Mouse (Mus musculus) liver, embryonic 14.5 days (tissue): ENCODE results near the gene 4930519P11Rik. TPM values are rescaled to one million over a fixed set of nuclear protein-coding genes. Genes with fewer than 3 reads are reported as not detected.

Source experiments
- ATAC-seq: fragments of 200-750 bp; cut with Nextera tagmentation; 2 replicates; pipeline ENCODE4 v1.8.0; 2017; ENCODE audit warnings: moderate number of reproducible peaks, mild to moderate bottlenecking, moderate library complexity; ENCODE audit not compliant: insufficient read depth
- DNase-seq, 3 experiments: peaks; one replicate each; pipeline ENCODE4 v3.0.0-alpha.2; 2012 to 2013; ENCODE audit warnings: low read depth in 3 of 3, low spot score in 3 of 3
- H3K27ac ChIP-seq: fragments of 300-500 bp; sonication (generic); 2 replicates; pipeline ENCODE4 v1.5.1; 2014; ENCODE audit warnings: moderate library complexity, mild to moderate bottlenecking, control low read depth, inconsistent platforms
- H3K27me3 ChIP-seq: fragments of 300-500 bp; sonication (generic); 2 replicates; pipeline ENCODE4 v1.6.1; 2014; ENCODE audit warnings: mild to moderate bottlenecking, low read length, moderate library complexity; ENCODE audit not compliant: control insufficient read depth, insufficient read depth
- H3K36me3 ChIP-seq: fragments of 300-500 bp; sonication (generic); replicated peaks from 2 replicates; pipeline ENCODE4 v1.6.1; 2014; ENCODE audit warnings: low read depth; ENCODE audit not compliant: control insufficient read depth, insufficient read depth
- H3K4me1 ChIP-seq, 2 experiments: fragments of 200-500 bp in 1 of 2; fragments of 300-500 bp in 1 of 2; sonication (generic) in 1 of 2; replicated peaks; 2 replicates each; pipeline ENCODE4 v1.6.1; 2012 to 2014; ENCODE audit warnings: antibody characterized with exemption in 1 of 2, inconsistent platforms in 1 of 2, low read length in 1 of 2; ENCODE audit not compliant: control insufficient read depth in 2 of 2, insufficient read depth in 2 of 2
- H3K4me2 ChIP-seq: fragments of 300-500 bp; sonication (generic); 2 replicates; pipeline ENCODE4 v1.6.1; 2014; ENCODE audit warnings: low read depth, mild to moderate bottlenecking, control low read depth, moderate library complexity
- H3K4me3 ChIP-seq, 2 experiments: fragments of 200-500 bp in 1 of 2; fragments of 300-500 bp in 1 of 2; sonication (generic) in 1 of 2; 2 replicates each; pipeline ENCODE4 v1.5.1; 2012 to 2014; ENCODE audit warnings: low read depth in 2 of 2, low read length in 2 of 2, mild to moderate bottlenecking in 2 of 2, control low read depth in 1 of 2, inconsistent platforms in 1 of 2, moderate library complexity in 1 of 2; ENCODE audit not compliant: insufficient read depth in 1 of 2
- H3K9ac ChIP-seq: fragments of 300-500 bp; sonication (generic); replicated peaks from 2 replicates; pipeline ENCODE4 v1.6.1; 2014; ENCODE audit warnings: mild to moderate bottlenecking, control low read depth, moderate library complexity
- H3K9me3 ChIP-seq: fragments of 300-500 bp; sonication (generic); 2 replicates; pipeline ENCODE4 v1.6.1; 2016; ENCODE audit warnings: low read length, mixed read lengths; ENCODE audit not compliant: control insufficient read depth
- CTCF ChIP-seq: IDR thresholded peaks from 2 replicates; pipeline ENCODE4 v1.5.1; 2016; ENCODE audit warnings: antibody characterized with exemption, low read depth, control low read depth
- EP300 ChIP-seq: IDR thresholded peaks from 2 replicates; pipeline ENCODE4 v1.6.1; 2016; ENCODE audit warnings: antibody characterized with exemption, low read depth
- WGBS: fragments of 180-500 bp; shearing (Covaris S2); extraction: QIAGEN DNeasy Blood & Tissue Kit; methylation state at CpG from one replicate; pipeline ENCODE4 v1.1.7; 2014; ENCODE audit not compliant: insufficient replicate concordance; 5-methylcytosine and 5-hydroxymethylcytosine counted together
- polyA plus RNA-seq, 2 experiments: library from polyadenylated mRNA; depleted of rRNA in 1 of 2; stranded (reverse) in 1 of 2; unstranded in 1 of 2; fragments of >200 nt; fragmentation: Nextera tagmentation in 1 of 2; extraction: Ambion mirVana in 1 of 2; gene quantifications; 2 replicates each; pipeline versions ENCODE4 v1.2.1 to v1.2.3; 2012 to 2014

4930519P11Rik gene
- polyA plus RNA-seq, 2 experiments: 0.35 TPM; not detected in 1

GRCm38 (mm10) chr2:154615674-154616073 is 2.4 kb upstream of the 4930519P11Rik start:
- Histone ChIP-seq H3K9ac (peak overlapping the region; percentile 40), H3K27me3 (no peaks in the 10 kb centered on the region), H3K4me2 (peak overlapping the region; percentile 86), H3K36me3 (no peaks in the 10 kb centered on the region), H3K9me3 (no peaks in the 10 kb centered on the region), H3K27ac (peak overlapping the region; percentile 53), H3K4me3 (no peak overlapping the region; a peak in 1 of 4 replicates), H3K4me1 (peaks cover 29 to 36% of the 10 kb centered on the region in 2 experiments)
- no peak for TF ChIP-seq CTCF
- TF ChIP-seq EP300: peak; percentile 27; the same call in 1 of the 2 replicates
- ATAC-seq: no peak
- peak in 1 of 3 experiments; percentile 64 for DNase-seq
- WGBS: 17% methylated on average over 5 of the region's 5 CpGs

GRCm38 (mm10) chr2:154614841-154615576 is 1.8 kb upstream of the 4930519P11Rik start:
- peak overlapping the region; percentile 40 for H3K9ac ChIP-seq
- no peaks in the 10 kb centered on the region for H3K9me3 ChIP-seq
- H3K4me3 ChIP-seq: peak overlapping the region; percentile 22 to 32; a peak in 2 of 4 replicates
- peaks cover 29 to 36% of the 10 kb centered on the region in 2 experiments for H3K4me1 ChIP-seq
- ATAC-seq: no peak
- H3K27ac ChIP-seq: peak overlapping the region; percentile 53
- peak overlapping the region; percentile 86 for H3K4me2 ChIP-seq
- no peak for TF ChIP-seq EP300
- TF ChIP-seq CTCF: no peak
- H3K36me3 ChIP-seq: no peaks in the 10 kb centered on the region
- H3K27me3 ChIP-seq: no peaks in the 10 kb centered on the region
- DNase-seq: no peak
- 40% methylated on average over 19 of the region's 19 CpGs for WGBS

- H3K36me3 ChIP-seq: no peaks in the 10 kb centered on the region
- H3K9ac ChIP-seq: no peak overlapping the region
- no peak for TF ChIP-seq EP300
- TF ChIP-seq CTCF: no peak
- DNase-seq (no peak), ATAC-seq (no peak)
- 40% methylated on average over 10 of the region's 10 CpGs for WGBS
- peaks cover 17 to 28% of the 10 kb centered on the region in 2 experiments for H3K4me1 ChIP-seq
- no peaks in the 10 kb centered on the region for H3K9me3 ChIP-seq
- no peak overlapping the region for H3K4me3 ChIP-seq
- no peak overlapping the region for H3K27ac ChIP-seq
- H3K4me2 ChIP-seq: no peak overlapping the region
- no peaks in the 10 kb centered on the region for H3K27me3 ChIP-seq
Observed at GRCm38 (mm10) chr2:154609050-154609767, 4.0 kb downstream of the 4930519P11Rik start.

DNA sequence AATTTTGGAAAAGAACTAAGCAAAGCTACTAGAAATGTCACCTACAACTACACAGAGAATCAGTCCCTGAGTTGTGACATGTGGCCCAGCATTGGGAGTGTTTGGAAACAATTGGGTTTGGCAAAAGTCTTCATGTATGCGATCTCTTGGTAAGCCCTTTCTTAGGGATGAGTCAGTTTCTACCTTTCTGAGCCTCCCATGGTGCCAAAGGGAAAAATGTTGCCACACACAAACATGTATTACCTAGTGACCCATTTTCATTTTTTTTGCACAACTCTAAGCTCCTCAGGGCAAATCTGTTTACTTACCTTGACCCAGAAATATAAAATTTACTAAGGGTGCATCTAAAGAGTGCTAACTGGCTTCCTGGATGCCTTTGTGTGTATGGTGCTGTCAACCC is 6.3 kb downstream of the 4930519P11Rik start:
- no peak overlapping the region for H3K27ac ChIP-seq
- peaks cover 17 to 25% of the 10 kb centered on the region in 2 experiments for H3K4me1 ChIP-seq
- H3K4me2 ChIP-seq: no peak overlapping the region
- no peak overlapping the region for H3K9ac ChIP-seq
- no peaks in the 10 kb centered on the region for H3K36me3 ChIP-seq
- H3K4me3 ChIP-seq: no peak overlapping the region
- H3K9me3 ChIP-seq: no peaks in the 10 kb centered on the region
- ATAC-seq (no peak), DNase-seq (no peak)
- H3K27me3 ChIP-seq: no peaks in the 10 kb centered on the region
- TF ChIP-seq CTCF (no peak), EP300 (no peak)
- 72% methylated on average over 1 of the region's 1 CpGs for WGBS

GRCm38 (mm10) chr2:154604156-154604555 is 9.1 kb downstream of the 4930519P11Rik start:
- Histone ChIP-seq H3K27me3 (no peaks in the 10 kb centered on the region), H3K36me3 (no peaks in the 10 kb centered on the region), H3K4me1 (peaks cover 14 to 23% of the 10 kb centered on the region in 2 experiments), H3K4me3 (peak overlapping the region; percentile 47 to 50), H3K9ac (peak overlapping the region; percentile 77), H3K9me3 (no peaks in the 10 kb centered on the region), H3K27ac (peak overlapping the region; percentile 92), H3K4me2 (peak overlapping the region; percentile 95)
- no peak for DNase-seq
- ATAC-seq: peak; percentile 3; the same call in 1 of the 2 replicates
- WGBS: 15% methylated on average over 7 of the region's 7 CpGs
- TF ChIP-seq EP300: no peak
- TF ChIP-seq CTCF: no peak
